Mouse (Mus musculus) monocyte, adult 5-6 weeks (primary cell): Measurements from ENCODE around the gene Cacna1c. TPM values are rescaled to one million over a fixed set of nuclear protein-coding genes. Genes with fewer than 3 reads are reported as not detected.

Source experiments
- ATAC-seq: fragments of 153-309, 156-312 bp; replicated peaks from 2 replicates; pipeline ENCODE4 v1.8.0; 2017; ENCODE audit warnings: mild to moderate bottlenecking; ENCODE audit not compliant: low TSS enrichment, insufficient number of reproducible peaks, severe bottlenecking, poor library complexity, low FRiP score
- total RNA-seq: library from RNA; stranded (forward); fragments of 200-1000, 200-491, 200-594 nt; gene quantifications from 3 replicates; pipeline ENCODE4 v1.2.3, GENCODE M21; 2017

Gene Cacna1c
- total RNA-seq, 1 experiment from 2014 or later, result not detected

DNA sequence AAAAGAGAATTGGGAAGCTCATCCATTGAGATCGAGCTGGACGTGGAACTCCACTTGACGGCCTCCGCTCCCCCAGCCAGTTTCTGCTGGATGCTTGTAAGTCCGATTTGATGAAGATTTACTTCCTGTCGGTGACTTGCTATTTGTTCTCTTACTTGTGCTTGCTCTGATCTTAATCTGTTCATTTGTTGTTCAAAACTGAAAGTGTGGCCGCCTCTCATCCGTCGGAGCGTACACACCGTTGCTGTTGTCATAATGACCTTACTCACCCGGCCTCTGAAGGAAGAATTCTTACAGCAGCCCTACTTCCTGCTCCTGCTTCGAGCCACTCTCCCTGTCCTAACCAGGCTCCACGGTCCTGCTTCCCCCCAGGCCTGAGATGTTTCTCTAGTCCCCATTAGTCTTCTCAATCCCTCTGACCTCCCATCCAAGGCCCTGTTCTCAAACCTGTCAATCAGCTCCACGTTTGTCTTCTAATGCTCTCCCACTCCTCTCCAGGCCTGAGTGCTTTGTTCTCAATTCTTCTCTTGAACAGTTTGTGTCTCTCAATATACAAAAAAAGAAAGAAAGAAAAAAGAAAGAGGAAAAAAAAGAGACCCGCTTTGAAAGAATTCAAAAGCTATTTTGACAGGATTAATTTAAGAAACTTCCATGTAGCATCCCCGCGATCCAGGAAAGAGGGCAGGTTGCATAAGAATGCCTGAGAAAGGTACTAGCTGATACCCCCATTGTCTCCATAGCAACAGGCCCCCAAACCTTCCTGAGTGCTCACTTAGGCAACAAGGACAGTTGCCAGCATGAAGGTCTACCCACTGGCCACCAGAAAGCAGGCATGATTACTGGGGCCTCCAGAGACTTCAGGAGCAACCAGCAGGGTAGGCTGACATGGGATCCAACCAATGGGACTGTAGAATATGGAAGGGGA, 331.3 kb downstream of the Cacna1c start:
- no peak for ATAC-seq

DNA sequence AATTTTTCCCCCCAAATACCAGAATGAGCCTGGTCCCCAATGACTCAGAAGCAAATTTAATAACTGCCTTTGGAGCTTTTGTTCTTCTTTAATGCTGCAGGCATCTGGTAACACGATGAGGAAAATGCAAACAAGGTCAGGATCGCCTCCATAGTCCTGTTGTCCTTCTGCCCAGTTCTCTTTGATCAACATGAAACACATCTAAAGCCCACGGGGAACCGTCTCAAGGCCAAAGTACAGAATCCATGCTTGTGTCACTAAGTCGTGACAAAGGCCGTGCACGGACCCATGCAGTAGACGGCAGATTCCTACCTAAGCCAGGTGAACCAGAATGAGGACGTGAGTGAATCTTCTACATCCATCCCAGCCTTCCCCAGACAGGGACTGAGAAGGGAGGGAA, 333.5 kb downstream of the Cacna1c start:
- no peak for ATAC-seq

DNA sequence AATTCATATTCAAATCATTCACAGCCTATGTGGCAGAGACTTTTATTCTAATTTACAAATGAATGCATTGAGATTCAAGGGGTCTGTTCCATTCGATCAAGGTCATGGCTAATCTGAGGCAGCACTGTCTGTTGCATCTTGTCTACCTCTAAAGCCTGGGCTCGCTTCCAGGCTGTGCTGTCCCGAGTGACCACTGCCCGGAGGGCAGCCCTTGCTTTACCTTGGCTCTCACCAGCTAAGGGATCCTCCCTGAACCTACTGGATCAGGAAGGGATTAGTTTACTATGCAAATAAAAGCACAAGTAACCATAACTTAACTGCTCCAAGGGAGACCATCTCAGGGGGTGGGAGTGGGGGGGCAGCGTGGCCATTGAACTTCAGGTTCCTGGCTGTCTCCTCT, 334.1 kb downstream of the Cacna1c start:
- no peak for ATAC-seq

DNA sequence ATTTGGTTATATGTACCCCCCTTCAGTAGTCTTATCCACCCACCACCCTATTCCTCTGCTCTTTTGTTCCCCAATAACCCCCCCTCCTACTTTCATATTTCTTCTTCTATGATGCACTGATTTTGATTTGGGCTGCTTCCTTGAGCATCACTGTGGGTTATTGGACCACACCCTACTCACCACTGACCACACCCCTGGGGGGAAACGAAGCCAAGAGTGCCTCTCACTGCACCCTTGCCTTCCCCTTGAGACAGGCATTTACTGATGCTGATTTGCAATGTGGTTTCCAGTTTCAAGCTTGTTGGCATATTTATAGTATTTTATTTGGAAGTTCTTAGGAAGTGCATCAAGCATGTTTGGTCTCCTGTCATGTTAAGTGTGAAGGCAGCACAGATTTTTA, 337.8 kb downstream of the Cacna1c start:
- no peak for ATAC-seq

DNA sequence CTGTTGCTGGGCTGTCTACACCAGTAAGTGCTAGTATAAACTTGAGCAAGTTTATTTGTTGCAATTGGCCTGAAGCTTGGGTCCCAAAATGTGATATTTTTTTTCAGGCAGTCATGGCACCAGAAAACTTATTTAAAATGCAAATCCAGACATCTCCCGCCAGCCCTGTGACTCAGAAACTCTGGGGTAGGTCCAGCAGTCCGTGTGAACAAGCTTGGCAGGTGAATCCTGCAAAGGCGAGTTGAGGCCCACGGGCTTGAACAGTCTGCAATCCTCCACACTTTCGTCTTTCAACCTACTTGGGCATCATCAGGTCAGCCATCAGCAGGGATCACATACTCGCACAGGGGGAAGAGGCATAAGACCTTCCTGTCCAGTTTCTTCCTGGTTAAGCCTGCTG, 344.1 kb downstream of the Cacna1c start:
- no peak for ATAC-seq

DNA sequence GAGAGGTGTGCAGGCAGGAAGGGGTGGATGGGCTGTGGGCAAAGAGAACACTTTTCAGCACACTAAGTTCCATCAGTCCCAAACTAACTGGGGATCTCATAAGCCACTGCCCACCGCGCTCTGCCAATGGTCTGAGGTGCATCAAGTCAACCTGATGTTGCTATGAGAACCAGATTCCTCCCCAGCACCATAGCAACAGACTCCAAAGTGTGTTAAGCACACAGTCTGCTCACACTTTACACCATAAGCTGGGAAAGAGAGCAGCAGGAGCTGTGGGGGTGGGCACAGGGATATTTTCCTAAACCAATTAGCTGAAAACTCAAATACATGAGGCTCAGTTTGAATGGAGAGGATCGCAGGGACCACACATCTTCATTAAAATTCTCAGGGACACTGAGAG, 345.1 kb downstream of the Cacna1c start:
- ATAC-seq, result no peak

DNA sequence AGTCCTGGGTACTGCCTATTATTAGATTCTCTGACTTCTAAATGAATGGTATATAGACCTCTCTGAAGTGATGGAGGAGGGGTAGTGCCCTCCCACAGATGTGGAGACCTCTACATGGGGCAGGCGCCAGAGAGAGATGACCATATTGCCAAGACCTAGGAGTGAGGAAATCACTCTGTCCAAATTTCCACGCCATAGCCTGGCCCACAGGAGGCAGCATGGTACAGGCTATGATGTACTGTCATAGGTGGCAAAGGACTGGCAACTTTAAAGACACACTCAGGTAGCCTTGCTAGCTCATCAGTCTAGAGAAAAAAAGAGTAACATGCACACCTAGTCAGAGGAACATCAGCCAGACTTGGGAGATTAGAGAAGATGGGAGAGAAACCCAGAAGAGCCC, 347.6 kb downstream of the Cacna1c start:
- no peak for ATAC-seq

DNA sequence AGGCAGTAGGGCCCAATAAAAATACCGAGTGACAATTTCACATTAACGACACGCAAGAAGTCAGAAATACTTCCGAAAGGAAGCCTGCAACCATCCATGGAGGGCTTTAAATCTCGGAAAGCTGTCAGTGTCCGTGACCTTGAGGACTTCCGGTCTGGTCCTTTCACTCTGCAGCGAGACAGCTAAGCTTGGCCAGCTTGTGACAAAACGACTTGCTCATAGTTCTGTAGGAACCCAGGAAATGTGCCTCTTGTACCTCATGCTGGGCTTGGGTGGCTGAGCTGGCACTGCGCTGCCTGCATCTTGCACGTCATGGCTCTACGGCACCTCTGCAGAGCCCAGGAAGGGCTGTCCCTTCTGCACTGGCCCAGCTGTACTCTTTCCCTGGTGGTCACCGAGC, 348.5 kb downstream of the Cacna1c start:
- no peak for ATAC-seq

DNA sequence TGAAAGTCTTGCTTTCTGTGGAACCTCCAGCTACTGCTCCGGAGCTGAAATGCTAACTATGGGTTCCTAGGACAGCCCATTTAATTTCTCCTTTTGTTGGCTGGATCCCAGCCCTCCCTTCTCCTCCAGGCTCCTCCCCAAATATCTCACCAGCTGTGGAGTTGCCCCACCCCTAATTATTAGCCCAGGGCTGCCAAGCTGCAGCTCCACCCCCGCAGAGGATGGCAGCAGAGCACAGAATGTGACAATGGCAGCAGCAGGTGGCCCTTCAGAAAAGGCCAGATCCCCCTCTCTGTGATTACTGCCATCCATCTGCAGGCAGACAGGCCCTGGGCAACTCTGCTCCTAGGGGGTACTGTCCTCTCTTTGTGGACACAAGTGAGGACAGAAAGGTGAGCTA, 350.4 kb downstream of the Cacna1c start:
- ATAC-seq, result no peak

DNA sequence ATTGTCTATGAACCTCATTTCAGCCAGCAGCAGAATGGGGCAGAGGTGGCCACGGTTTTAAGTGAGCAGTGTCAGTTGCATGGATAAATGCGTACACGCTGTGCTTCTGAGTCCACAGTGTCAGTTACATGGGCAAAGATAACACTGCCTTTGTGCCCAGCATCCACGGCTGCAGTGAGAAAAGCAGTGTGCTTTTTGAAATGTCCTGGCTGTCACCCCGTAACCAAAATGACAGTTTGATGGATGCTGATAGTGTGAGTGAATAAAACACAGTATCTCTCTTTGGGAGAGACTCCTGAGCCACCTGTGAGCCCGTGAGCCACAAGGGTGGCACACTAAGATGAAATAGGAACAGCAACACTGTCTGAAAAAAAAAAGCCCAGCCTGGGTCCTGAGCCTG, 351.0 kb downstream of the Cacna1c start:
- ATAC-seq, result no peak

DNA sequence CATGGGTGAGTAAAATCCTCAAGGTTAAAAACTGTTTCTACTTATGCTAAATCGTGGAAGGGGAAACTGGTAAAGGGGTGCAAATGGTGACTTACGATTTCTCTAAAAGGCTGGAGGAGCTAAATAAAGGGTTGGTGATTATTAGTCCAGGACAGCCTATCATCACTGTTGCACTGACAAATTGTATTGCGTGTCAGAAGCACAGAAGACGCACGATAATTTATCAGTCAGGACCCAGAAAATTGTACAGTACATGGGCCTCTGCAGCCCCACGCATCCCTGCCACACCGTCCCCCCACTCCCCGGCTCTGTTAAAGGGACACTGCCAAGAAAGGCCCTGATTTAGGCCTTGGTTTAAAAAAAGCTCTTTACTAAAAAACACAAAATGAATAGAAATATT, 352.7 kb downstream of the Cacna1c start:
- ATAC-seq, result no peak

DNA sequence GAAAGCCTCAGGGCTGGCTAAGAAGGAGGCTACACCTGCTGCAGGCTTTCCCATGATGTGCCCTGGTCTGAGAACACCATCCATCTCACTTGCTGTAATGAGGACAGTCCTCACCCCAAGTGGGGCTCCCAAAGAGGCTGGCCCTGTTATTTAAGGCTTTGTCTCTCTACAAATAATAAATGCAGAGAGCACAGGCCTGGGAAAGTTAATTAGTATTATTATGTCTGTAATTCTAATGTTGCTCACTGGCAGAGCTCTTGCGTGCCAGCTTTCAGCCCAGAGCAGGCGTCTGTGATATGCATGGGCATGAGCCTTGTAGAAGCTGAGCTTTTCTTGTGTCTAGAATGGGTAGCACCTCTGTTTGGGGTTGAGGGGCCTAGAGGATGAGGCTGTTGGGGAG, 354.3 kb downstream of the Cacna1c start:
- no peak for ATAC-seq

DNA sequence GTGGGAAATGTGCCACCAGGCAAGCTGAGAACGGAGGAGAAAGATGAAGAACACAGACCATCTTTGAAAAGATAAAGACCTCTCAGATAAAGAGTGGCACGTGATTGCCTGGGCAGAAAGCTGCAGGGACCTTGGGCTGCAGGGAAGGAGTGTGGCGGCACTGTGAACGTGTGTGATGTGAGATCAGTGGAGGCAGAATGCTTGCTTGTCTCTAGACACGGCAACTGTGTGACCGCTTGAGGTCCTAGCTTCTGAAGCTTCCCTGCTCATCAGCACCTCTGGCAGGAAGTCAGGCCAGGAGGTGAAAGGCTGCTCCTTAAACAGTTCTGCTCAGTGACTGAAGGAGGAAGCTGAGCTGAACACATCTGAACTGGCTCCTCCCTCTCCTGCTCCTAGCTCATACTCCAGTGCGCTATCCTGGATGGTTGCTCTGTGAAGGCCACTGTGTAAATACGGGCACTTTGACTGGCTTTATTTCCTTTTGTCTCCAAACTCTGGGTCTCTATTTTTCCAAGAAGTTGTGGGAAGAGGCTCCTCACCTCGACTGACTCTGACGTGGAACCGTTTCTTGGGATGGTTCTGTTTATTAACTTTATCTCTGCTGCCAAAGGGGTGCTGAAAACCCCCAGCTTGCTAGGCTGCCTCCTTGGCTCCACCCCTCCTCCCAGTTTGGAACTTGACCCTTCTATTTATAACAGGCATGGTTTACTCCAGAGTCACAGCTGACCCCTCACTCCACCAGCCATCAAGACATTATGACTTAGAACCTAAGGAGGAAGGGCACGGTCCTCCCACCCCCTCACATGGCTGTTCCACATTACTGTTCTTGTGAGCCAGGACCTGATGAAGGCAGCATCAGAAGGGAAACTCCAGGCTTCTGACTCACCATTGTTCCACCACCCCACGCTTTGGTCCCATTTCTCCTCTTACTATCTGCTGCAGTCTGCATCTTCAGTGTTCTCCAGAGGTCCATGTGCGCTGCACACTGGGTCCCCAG, 357.0 kb downstream of the Cacna1c start:
- ATAC-seq, result no peak

DNA sequence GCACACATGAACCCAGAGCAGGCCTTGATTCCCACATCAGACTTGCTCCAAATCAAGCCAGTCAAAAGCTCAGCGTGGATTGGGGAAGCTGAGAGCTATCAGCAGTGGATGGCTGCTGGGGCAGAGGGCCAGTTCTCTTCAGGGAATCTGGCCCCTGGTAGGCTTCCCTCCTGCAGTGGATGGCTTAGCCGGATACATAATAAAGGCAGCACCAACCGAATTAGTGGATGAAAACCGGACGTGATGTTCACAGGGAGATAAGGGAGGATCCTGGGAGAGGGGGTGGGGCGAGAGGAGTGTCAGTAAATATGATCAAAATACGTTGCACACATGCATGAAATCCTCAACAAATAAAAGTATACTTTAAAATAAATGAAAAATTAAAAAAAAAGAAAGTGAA, 359.5 kb downstream of the Cacna1c start:
- ATAC-seq, result no peak

DNA sequence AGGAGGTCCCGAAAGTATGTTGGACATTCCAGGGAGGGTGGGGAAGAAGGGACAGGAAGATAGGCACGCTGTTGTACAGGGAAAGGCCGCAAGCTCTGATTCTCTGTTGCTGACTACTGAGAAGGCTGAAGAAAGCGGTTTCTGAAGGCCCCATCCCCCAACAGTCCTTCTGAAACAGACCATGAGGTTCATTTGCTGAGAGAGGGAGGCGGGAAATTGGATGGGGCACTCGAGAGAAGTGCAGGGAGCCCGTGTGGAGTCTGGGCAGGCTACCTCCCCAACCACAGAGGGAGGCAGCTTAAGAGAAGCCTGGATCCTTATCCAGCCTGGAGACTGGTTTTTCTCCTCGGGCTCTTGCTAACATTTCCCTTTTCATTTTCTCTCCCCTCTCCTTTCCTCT, 362.2 kb downstream of the Cacna1c start:
- no peak for ATAC-seq

DNA sequence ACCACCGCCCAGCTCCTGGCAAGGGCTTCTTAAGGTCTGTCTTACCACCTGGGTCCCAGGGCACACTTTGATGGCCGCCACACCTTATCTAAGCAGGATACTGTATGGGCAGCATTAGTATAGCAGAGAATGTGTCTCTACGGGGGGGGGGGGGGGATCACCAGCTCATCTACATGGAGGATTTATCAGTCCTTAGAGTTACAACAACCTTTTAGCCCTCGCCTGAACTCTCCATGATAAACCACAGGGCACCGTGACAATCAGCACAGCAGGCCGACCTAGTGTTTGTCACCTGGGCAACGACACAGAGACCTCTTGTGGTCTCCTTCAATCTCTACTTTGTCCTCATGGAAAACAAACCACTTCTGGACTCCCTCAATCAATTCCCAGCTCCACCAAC, 363.2 kb downstream of the Cacna1c start:
- ATAC-seq, result no peak

DNA sequence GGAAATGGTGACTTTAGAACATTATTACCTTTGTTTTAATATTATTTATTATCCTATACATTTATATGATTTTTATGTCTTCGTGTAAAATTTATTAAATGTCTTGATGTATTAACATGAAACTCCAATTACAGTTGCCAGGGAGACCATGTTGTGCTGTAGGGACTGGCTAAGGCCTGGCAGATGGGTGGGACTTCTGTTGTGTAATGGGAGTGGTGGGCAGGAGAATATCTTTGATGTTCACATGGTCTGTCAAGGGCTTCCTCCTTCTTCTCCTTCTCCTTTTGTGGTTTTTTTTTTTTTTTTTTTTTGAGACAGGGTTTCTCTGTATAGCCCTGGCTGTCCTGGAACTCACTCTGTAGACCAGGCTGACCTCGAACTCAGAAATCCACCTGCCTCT, 363.6 kb downstream of the Cacna1c start:
- no peak for ATAC-seq

DNA sequence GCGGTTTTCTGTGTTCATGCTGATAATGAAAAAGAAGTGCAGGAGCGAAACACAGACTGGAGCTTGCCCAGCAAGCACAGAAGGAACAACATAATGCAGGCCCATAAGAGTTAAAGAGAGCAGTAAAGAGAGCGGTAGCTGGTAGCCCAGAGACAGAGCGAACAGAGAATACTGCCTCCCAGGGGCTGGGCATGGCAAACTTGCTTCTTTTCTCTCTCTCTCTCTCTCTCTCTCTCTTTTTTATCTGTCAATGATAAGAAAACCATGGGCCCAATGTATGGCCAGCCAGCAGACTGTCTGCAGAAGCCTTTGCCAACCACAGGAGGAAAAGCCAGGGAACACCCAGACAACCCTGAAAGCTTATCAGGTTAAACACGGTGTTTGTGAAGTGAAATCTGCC, 365.4 kb downstream of the Cacna1c start:
- ATAC-seq, result no peak

DNA sequence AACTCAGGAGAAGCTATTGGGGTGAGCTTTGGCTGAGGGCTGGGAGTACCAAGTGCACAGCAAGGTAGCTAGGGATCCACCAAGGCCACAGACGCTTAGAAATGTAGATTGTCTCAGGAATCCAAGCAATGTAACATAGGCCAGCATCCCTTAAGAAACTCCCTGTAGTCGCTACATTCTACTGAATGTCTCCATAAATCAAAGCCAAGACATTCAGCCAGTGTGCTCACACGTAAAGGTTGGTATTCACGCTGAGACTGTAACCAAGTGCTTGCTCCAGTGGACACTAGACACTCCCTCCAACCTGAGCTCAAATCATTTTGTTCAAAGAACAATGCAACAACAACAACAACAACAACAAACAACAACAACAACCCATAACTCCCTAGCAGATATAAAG, 368.0 kb downstream of the Cacna1c start:
- no peak for ATAC-seq

DNA sequence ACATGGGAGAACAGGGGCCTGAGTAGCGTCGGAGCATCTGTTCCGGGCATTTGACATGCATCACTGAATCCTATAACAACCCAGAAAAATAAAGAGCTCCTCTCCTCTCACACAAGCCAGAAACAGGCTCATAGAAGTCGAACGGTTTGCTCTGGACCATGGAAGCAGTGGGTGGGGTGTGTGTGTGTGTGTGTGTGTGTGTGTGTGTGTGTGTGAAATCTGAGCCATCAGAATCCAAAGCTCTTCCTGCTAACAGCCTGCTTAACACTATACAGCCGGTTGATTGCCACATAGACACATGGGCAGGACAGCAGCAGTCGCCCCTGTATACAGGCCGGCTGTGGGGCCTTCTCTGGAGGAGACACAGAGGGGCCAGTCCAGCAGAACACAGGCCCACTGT, 368.7 kb downstream of the Cacna1c start:
- ATAC-seq, result no peak
